Mouse (Mus musculus): ENCODE measurements around the gene Pbx4. TPM values are rescaled to one million over a fixed set of nuclear protein-coding genes. Genes with fewer than 3 reads are reported as not detected.

Gene Pbx4
- total RNA-seq, 1 experiment, result 5.2 TPM

GRCm38 (mm10) chr8:69897857-69898256 is 65.6 kb downstream of the Pbx4 start:
- in situ Hi-C loops (cut with MboI; ENCODE audit: low sequenced_read_pairs in 2 of 2, unreplicated experiment in 2 of 2), result no loop called here
- Histone ChIP-seq H3K4me3 (ENCODE audit: insufficient read depth in 1 of 2, low read depth in 1 of 2, low read length in 2 of 2, poor library complexity in 1 of 2, severe bottlenecking in 1 of 2) (no peak overlapping the region), H3K27ac (ENCODE audit: insufficient read depth, low read depth, low read length, poor library complexity, severe bottlenecking) (no peak overlapping the region), H3K9me3 (ENCODE audit: control insufficient read depth, insufficient read depth, low read depth, low read length) (no peaks in the 10 kb centered on the region), H3K9ac (ENCODE audit: insufficient read depth, low read depth, low read length, poor library complexity, severe bottlenecking) (no peak overlapping the region), H3K36me3 (ENCODE audit: control insufficient read depth, insufficient read depth, low read length, poor library complexity, severe bottlenecking) (peaks cover 24% of the 10 kb centered on the region), H3K4me1 (ENCODE audit: control insufficient read depth in 2 of 2, insufficient read depth in 2 of 2, low read length in 2 of 2, poor library complexity in 1 of 2) (peaks cover 4 to 17% of the 10 kb centered on the region in 2 experiments; a peak in 2 of 4 replicates)
- no peak for TF ChIP-seq HCFC1 (IDR thresholded peaks at IDR 0.05; ENCODE audit: borderline replicate concordance, insufficient read depth, low read length)
- no peak for DNase-seq (ENCODE audit: low read depth, low spot score)

- Histone ChIP-seq H3K9ac (ENCODE audit: insufficient read depth, low read depth, low read length, poor library complexity, severe bottlenecking) (no peak overlapping the region; the same call in 1 of the 2 replicates), H3K27ac (ENCODE audit: insufficient read depth, low read depth, low read length, poor library complexity, severe bottlenecking) (no peak overlapping the region), H3K36me3 (ENCODE audit: control insufficient read depth, insufficient read depth, low read length, poor library complexity, severe bottlenecking) (peaks cover 20% of the 10 kb centered on the region), H3K4me3 (ENCODE audit: insufficient read depth in 1 of 2, low read depth in 1 of 2, low read length in 2 of 2, poor library complexity in 1 of 2, severe bottlenecking in 1 of 2) (no peak overlapping the region), H3K4me1 (ENCODE audit: control insufficient read depth in 2 of 2, insufficient read depth in 2 of 2, low read length in 2 of 2, poor library complexity in 1 of 2) (peaks cover 0 to 18% of the 10 kb centered on the region in 2 experiments; a peak in 2 of 4 replicates), H3K9me3 (ENCODE audit: control insufficient read depth, insufficient read depth, low read depth, low read length) (no peaks in the 10 kb centered on the region)
- TF ChIP-seq HCFC1 (IDR thresholded peaks at IDR 0.05; ENCODE audit: borderline replicate concordance, insufficient read depth, low read length), result no peak
- no peak for TF ChIP-seq ZNF384 (IDR thresholded peaks at IDR 0.05; ENCODE audit: low read depth, low read length)
- TF ChIP-seq MAFK (IDR thresholded peaks at IDR 0.05; ENCODE audit: insufficient read depth, low read depth, low read length), result no peak
- TF ChIP-seq CHD2 (IDR thresholded peaks at IDR 0.05; ENCODE audit: low read depth, low read length), result no peak
- TF ChIP-seq ZC3H11A (IDR thresholded peaks at IDR 0.05; ENCODE audit: borderline replicate concordance, low read depth, low read length), result no peak
- in situ Hi-C loops (cut with MboI; ENCODE audit: low sequenced_read_pairs in 2 of 2, unreplicated experiment in 2 of 2), result no loop called here
- no peak for DNase-seq (ENCODE audit: low read depth, low spot score)
Observed at GRCm38 (mm10) chr8:69899876-69900275, 67.6 kb downstream of the Pbx4 start.

- Histone ChIP-seq H3K9ac (ENCODE audit: insufficient read depth, low read depth, low read length, poor library complexity, severe bottlenecking) (peak overlapping the region; percentile 83), H3K27ac (ENCODE audit: insufficient read depth, low read depth, low read length, poor library complexity, severe bottlenecking) (peak overlapping the region; percentile 53), H3K9me3 (ENCODE audit: control insufficient read depth, insufficient read depth, low read depth, low read length) (no peaks in the 10 kb centered on the region), H3K4me1 (ENCODE audit: control insufficient read depth in 2 of 2, insufficient read depth in 2 of 2, low read length in 2 of 2, poor library complexity in 1 of 2) (peaks cover 0 to 16% of the 10 kb centered on the region in 2 experiments; a peak in 2 of 4 replicates), H3K4me3 (ENCODE audit: insufficient read depth in 1 of 2, low read depth in 1 of 2, low read length in 2 of 2, poor library complexity in 1 of 2, severe bottlenecking in 1 of 2) (peak overlapping the region; percentile 72 to 87), H3K36me3 (ENCODE audit: control insufficient read depth, insufficient read depth, low read length, poor library complexity, severe bottlenecking) (peaks cover 15% of the 10 kb centered on the region)
- DNase-seq (ENCODE audit: low read depth, low spot score), result no peak
- in situ Hi-C loops (cut with MboI; ENCODE audit: low sequenced_read_pairs in 2 of 2, unreplicated experiment in 2 of 2), result no loop called here
- TF ChIP-seq HCFC1 (IDR thresholded peaks at IDR 0.05; ENCODE audit: borderline replicate concordance, insufficient read depth, low read length) (no peak), ZC3H11A (IDR thresholded peaks at IDR 0.05; ENCODE audit: borderline replicate concordance, low read depth, low read length) (no peak), ZNF384 (IDR thresholded peaks at IDR 0.05; ENCODE audit: low read depth, low read length) (peak; percentile 84; the same call in 1 of the 2 replicates), MAFK (IDR thresholded peaks at IDR 0.05; ENCODE audit: insufficient read depth, low read depth, low read length) (no peak)
Observed at GRCm38 (mm10) chr8:69900895-69901451, 68.7 kb downstream of the Pbx4 start.

GRCm38 (mm10) chr8:69901484-69902162 is 69.3 kb downstream of the Pbx4 start:
- H3K9me3 ChIP-seq (ENCODE audit: control insufficient read depth, insufficient read depth, low read depth, low read length), result no peaks in the 10 kb centered on the region
- in situ Hi-C loops (cut with MboI; ENCODE audit: low sequenced_read_pairs in 2 of 2, unreplicated experiment in 2 of 2), result no loop called here
- TF ChIP-seq ZC3H11A (IDR thresholded peaks at IDR 0.05; ENCODE audit: borderline replicate concordance, low read depth, low read length) (no peak), HCFC1 (IDR thresholded peaks at IDR 0.05; ENCODE audit: borderline replicate concordance, insufficient read depth, low read length) (peak; percentile 97)
- H3K27ac ChIP-seq (ENCODE audit: insufficient read depth, low read depth, low read length, poor library complexity, severe bottlenecking), result peak overlapping the region; percentile 56
- H3K4me1 ChIP-seq (ENCODE audit: control insufficient read depth in 2 of 2, insufficient read depth in 2 of 2, low read length in 2 of 2, poor library complexity in 1 of 2), result peaks cover 0 to 16% of the 10 kb centered on the region in 2 experiments; a peak in 2 of 4 replicates
- peaks cover 10% of the 10 kb centered on the region for H3K36me3 ChIP-seq (ENCODE audit: control insufficient read depth, insufficient read depth, low read length, poor library complexity, severe bottlenecking)
- DNase-seq (ENCODE audit: low read depth, low spot score), result peak; percentile 91
- peak overlapping the region; percentile 72 to 87 for H3K4me3 ChIP-seq (ENCODE audit: insufficient read depth in 1 of 2, low read depth in 1 of 2, low read length in 2 of 2, poor library complexity in 1 of 2, severe bottlenecking in 1 of 2)
- peak overlapping the region; percentile 92 for H3K9ac ChIP-seq (ENCODE audit: insufficient read depth, low read depth, low read length, poor library complexity, severe bottlenecking)
